Mouse (Mus musculus) liver, embryonic 11.5 days (tissue): Measurements from ENCODE around the gene Trpm1. TPM values are rescaled to one million over a fixed set of nuclear protein-coding genes. Genes with fewer than 3 reads are reported as not detected.

Source experiments
- ATAC-seq: fragments of 200-750 bp; cut with Nextera tagmentation; replicated peaks from 2 replicates; pipeline ENCODE4 v1.8.0; 2017; ENCODE audit warnings: moderate number of reproducible peaks, mild to moderate bottlenecking, moderate TSS enrichment, moderate library complexity; ENCODE audit not compliant: low FRiP score
- DNase-seq: peaks from one replicate; pipeline ENCODE4 v3.0.0-alpha.2; 2017; ENCODE audit warnings: low spot score
- H3K27ac ChIP-seq: fragments of 300-500 bp; sonication (generic); 2 replicates; pipeline ENCODE4 v1.5.1; 2014; ENCODE audit warnings: mild to moderate bottlenecking, low read depth, low read length, control low read depth
- H3K27me3 ChIP-seq: fragments of 300-500 bp; sonication (generic); replicated peaks from 2 replicates; pipeline ENCODE4 v1.6.1; 2014; ENCODE audit warnings: low read length, mixed read lengths; ENCODE audit not compliant: control insufficient read depth, insufficient read depth
- H3K36me3 ChIP-seq: fragments of 300-500 bp; sonication (generic); 2 replicates; pipeline ENCODE4 v1.6.1; 2014; ENCODE audit warnings: mild to moderate bottlenecking, low read length, moderate library complexity, mixed read lengths; ENCODE audit not compliant: control insufficient read depth, insufficient read depth
- H3K4me1 ChIP-seq: fragments of 300-500 bp; sonication (generic); replicated peaks from 2 replicates; pipeline ENCODE4 v1.6.1; 2014; ENCODE audit warnings: low read length, mixed read lengths; ENCODE audit not compliant: control insufficient read depth, insufficient read depth
- H3K4me2 ChIP-seq: fragments of 300-500 bp; sonication (generic); 2 replicates; pipeline ENCODE4 v1.6.1; 2014; ENCODE audit warnings: mild to moderate bottlenecking, control low read depth, moderate library complexity
- H3K4me3 ChIP-seq: fragments of 300-500 bp; sonication (generic); 2 replicates; pipeline ENCODE4 v1.5.1; 2014; ENCODE audit warnings: low read depth, low read length, control low read depth
- H3K9ac ChIP-seq: fragments of 300-500 bp; sonication (generic); 2 replicates; pipeline ENCODE4 v1.6.1; 2014; ENCODE audit warnings: low read depth, low read length, control low read depth
- H3K9me3 ChIP-seq: fragments of 300-500 bp; sonication (generic); 2 replicates; pipeline ENCODE4 v1.6.1; 2016; ENCODE audit warnings: low read length, inconsistent platforms, mixed read lengths; ENCODE audit not compliant: control insufficient read depth
- WGBS: fragments of 180-500 bp; shearing (Covaris S2); extraction: QIAGEN DNeasy Blood & Tissue Kit; methylation state at CpG from one replicate; pipeline ENCODE4 v1.1.7; 2014; 5-methylcytosine and 5-hydroxymethylcytosine counted together
- polyA plus RNA-seq: library from polyadenylated mRNA; unstranded; fragments of >200 nt; fragmentation: Nextera tagmentation; extraction: Ambion mirVana; gene quantifications from 2 replicates; pipeline ENCODE4 v1.2.1, GENCODE M21; 2014

The Trpm1 gene
- polyA plus RNA-seq, 1 experiment from 2014 or later = 0.21 TPM

- ATAC-seq (no peak), DNase-seq (no peak)
- Histone ChIP-seq H3K9me3 (no peaks in the 10 kb centered on the region), H3K4me2 (no peak overlapping the region), H3K27ac (no peak overlapping the region), H3K4me3 (no peak overlapping the region), H3K4me1 (no peaks in the 10 kb centered on the region), H3K9ac (no peak overlapping the region), H3K27me3 (no peaks in the 10 kb centered on the region), H3K36me3 (no peaks in the 10 kb centered on the region)
- WGBS = 76% methylated on average over 4 of the region's 4 CpGs
Observed at GRCm38 (mm10) chr7:64236521-64236920, 82.9 kb downstream of the Trpm1 start.

DNA sequence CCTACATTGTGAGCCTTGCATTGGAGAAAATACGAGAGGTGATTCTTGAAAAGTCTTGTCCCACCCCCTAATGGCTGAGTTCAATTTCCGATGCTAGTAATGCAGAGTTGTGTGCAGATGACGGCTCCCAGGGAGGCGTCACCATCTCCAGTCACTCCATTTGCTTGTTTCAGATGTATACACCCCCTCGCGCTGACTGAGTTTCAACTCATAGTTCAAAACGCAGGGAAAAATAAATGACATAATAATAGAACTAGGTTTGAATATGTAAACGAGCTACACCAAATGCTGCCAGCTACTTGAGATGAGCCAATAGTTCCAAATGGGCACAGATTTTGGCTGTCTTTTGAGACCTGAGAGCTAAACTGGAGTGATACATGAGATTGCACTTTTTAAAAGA lies 84.1 kb downstream of the Trpm1 start:
- Histone ChIP-seq H3K27me3 (no peaks in the 10 kb centered on the region), H3K9me3 (no peaks in the 10 kb centered on the region), H3K4me1 (no peaks in the 10 kb centered on the region), H3K36me3 (no peaks in the 10 kb centered on the region), H3K27ac (no peak overlapping the region), H3K4me2 (no peak overlapping the region), H3K4me3 (no peak overlapping the region), H3K9ac (no peak overlapping the region)
- 85% methylated on average over 8 of the region's 8 CpGs for WGBS
- DNase-seq (no peak), ATAC-seq (no peak)

DNA sequence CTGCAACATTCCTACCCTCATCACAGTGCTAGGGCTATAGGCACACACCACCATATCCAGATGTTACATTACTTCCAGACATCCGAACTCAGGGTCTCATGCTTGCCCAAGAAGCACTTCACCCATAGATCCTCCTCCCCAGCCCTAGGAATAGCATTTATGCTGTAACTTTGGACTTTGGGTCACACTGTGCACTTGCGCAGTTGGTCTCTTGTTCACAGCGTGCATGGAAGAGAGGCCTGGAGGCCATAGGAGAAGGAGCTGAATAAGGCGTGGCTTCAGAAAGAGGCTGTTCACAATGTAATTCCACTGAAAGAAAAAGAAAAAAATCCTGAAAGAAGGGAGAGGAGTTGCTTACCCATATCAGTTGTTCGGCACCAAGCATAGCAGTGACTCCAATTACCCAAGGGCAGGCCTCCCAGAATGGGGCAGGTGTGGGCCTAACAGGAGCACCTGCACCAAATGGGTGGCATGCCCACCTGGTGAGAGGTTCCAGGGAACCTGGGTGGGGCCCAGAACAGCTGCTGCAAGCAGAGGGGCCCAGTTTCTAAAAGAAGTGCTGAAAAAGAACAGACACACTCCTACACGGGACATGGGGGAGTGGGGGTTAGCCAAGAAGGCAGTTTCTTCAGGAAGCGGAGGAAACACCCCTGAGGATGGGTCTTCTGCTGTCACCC lies 84.9 kb downstream of the Trpm1 start:
- H3K9ac ChIP-seq = no peak overlapping the region
- no peak overlapping the region for H3K27ac ChIP-seq
- H3K4me3 ChIP-seq = no peak overlapping the region
- no peaks in the 10 kb centered on the region for H3K36me3 ChIP-seq
- WGBS = 87% methylated on average over 7 of the region's 7 CpGs
- H3K9me3 ChIP-seq = no peaks in the 10 kb centered on the region
- ATAC-seq = no peak
- H3K4me1 ChIP-seq = no peaks in the 10 kb centered on the region
- no peak overlapping the region for H3K4me2 ChIP-seq
- DNase-seq = no peak
- H3K27me3 ChIP-seq = no peaks in the 10 kb centered on the region

DNA sequence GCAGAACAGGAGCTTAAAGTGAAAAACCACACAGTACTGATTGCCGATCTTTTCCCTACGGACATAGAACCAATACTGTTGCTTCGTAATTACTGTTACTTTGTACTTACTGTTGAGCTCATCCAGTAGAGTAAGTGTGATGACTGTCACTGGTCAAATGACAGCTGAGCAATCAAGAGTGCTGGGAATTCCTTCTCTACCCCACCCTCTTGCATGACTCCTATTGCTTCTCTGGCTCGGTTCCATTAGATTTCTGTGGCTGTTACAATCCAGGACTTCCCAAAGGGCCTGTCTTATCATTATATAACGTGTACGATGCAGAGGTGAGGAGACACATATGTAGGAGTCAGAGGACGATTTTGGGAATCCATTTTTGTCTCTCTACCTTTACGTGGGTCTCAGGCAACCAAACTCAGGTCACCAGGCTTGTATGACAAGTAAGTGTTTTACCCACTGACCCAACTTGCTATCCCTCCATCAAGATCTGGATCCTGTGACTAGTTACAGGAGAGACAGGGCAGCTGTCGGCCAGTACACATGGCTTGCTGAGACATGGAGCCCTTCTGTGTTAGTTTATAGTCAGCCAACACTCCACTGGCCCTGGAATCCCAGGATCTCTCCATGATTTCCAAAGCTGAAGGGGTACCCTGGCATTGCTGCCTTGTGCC lies 85.6 kb downstream of the Trpm1 start:
- no peak overlapping the region for H3K27ac ChIP-seq
- no peak overlapping the region for H3K4me2 ChIP-seq
- no peak overlapping the region for H3K9ac ChIP-seq
- ATAC-seq (no peak), DNase-seq (no peak)
- H3K36me3 ChIP-seq = no peaks in the 10 kb centered on the region
- H3K9me3 ChIP-seq = no peaks in the 10 kb centered on the region
- WGBS = 78% methylated on average over 9 of the region's 9 CpGs
- no peaks in the 10 kb centered on the region for H3K27me3 ChIP-seq
- no peak overlapping the region for H3K4me3 ChIP-seq
- H3K4me1 ChIP-seq = no peaks in the 10 kb centered on the region

GRCm38 (mm10) chr7:64239806-64240315 lies 86.2 kb downstream of the Trpm1 start:
- H3K27ac ChIP-seq = no peak overlapping the region
- H3K9ac ChIP-seq = no peak overlapping the region
- no peaks in the 10 kb centered on the region for H3K9me3 ChIP-seq
- WGBS = 70% methylated on average over 4 of the region's 4 CpGs
- H3K4me1 ChIP-seq = no peaks in the 10 kb centered on the region
- ATAC-seq (no peak), DNase-seq (no peak)
- H3K4me3 ChIP-seq = no peak overlapping the region
- no peaks in the 10 kb centered on the region for H3K36me3 ChIP-seq
- H3K27me3 ChIP-seq = no peaks in the 10 kb centered on the region
- no peak overlapping the region for H3K4me2 ChIP-seq

- Histone ChIP-seq H3K27ac (no peak overlapping the region), H3K9me3 (no peaks in the 10 kb centered on the region), H3K4me2 (no peak overlapping the region), H3K4me3 (no peak overlapping the region), H3K9ac (no peak overlapping the region), H3K4me1 (no peaks in the 10 kb centered on the region), H3K36me3 (no peaks in the 10 kb centered on the region), H3K27me3 (no peaks in the 10 kb centered on the region)
- 74% methylated on average over 4 of the region's 4 CpGs for WGBS
- DNase-seq = no peak
- no peak for ATAC-seq
Observed at GRCm38 (mm10) chr7:64242424-64242823, 88.8 kb downstream of the Trpm1 start.

DNA sequence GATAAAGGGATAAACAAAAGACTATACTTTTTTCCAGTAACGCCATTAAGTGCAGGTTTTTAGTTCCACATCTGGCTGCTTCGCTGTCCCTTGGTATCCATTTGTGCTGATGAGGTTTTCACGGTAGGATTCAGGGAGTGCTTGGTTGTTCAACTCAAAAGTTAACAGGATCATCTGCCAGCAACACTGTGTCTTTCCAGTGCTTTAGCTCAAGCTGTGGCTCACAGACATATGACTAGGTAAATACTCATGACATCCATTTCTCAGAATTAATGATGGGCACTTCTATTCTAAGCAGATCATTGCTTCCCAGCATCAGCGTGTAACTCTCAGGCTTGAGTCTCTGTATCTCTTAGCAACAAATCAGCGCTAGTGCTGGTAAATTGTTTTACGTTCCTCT lies 90.7 kb downstream of the Trpm1 start:
- no peak for ATAC-seq
- 85% methylated on average over 6 of the region's 6 CpGs for WGBS
- DNase-seq = no peak
- no peaks in the 10 kb centered on the region for H3K27me3 ChIP-seq
- no peaks in the 10 kb centered on the region for H3K36me3 ChIP-seq
- H3K4me2 ChIP-seq = no peak overlapping the region
- no peaks in the 10 kb centered on the region for H3K9me3 ChIP-seq
- no peaks in the 10 kb centered on the region for H3K4me1 ChIP-seq
- no peak overlapping the region for H3K4me3 ChIP-seq
- no peak overlapping the region for H3K27ac ChIP-seq
- H3K9ac ChIP-seq = no peak overlapping the region

DNA sequence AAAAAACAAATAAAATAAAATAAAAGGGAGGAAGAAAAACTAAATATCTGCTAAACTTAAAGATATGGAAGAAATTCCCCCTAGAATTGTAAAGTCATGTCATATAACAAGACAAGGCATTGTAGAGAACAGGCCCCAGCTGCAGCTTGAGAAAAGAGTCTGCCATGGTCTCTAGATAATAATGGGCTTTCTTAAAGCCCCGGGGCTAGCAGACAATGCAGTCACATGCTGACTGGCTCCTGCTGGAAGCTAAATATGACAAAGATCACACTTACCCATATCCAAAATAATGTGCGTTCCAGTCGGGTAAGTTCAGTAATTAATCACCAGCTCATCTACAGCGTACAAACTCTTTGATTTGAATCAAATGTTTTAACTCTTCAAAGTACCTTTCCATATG lies 93.1 kb downstream of the Trpm1 start:
- Histone ChIP-seq H3K27ac (no peak overlapping the region), H3K36me3 (no peaks in the 10 kb centered on the region), H3K4me3 (no peak overlapping the region), H3K27me3 (no peaks in the 10 kb centered on the region), H3K4me2 (no peak overlapping the region), H3K4me1 (no peaks in the 10 kb centered on the region), H3K9ac (no peak overlapping the region), H3K9me3 (no peaks in the 10 kb centered on the region)
- WGBS = 79% methylated on average over 4 of the region's 4 CpGs
- DNase-seq (no peak), ATAC-seq (no peak)

- H3K36me3 ChIP-seq = no peaks in the 10 kb centered on the region
- no peak overlapping the region for H3K4me2 ChIP-seq
- no peak overlapping the region for H3K4me3 ChIP-seq
- H3K4me1 ChIP-seq = no peaks in the 10 kb centered on the region
- no peak overlapping the region for H3K9ac ChIP-seq
- no peaks in the 10 kb centered on the region for H3K27me3 ChIP-seq
- DNase-seq = no peak
- 86% methylated on average over 1 of the region's 1 CpGs for WGBS
- H3K27ac ChIP-seq = no peak overlapping the region
- ATAC-seq = no peak
- no peaks in the 10 kb centered on the region for H3K9me3 ChIP-seq
Observed at GRCm38 (mm10) chr7:64248352-64248751, 94.7 kb downstream of the Trpm1 start.
